Mouse (Mus musculus): ENCODE data around the gene Cep128.

DNA sequence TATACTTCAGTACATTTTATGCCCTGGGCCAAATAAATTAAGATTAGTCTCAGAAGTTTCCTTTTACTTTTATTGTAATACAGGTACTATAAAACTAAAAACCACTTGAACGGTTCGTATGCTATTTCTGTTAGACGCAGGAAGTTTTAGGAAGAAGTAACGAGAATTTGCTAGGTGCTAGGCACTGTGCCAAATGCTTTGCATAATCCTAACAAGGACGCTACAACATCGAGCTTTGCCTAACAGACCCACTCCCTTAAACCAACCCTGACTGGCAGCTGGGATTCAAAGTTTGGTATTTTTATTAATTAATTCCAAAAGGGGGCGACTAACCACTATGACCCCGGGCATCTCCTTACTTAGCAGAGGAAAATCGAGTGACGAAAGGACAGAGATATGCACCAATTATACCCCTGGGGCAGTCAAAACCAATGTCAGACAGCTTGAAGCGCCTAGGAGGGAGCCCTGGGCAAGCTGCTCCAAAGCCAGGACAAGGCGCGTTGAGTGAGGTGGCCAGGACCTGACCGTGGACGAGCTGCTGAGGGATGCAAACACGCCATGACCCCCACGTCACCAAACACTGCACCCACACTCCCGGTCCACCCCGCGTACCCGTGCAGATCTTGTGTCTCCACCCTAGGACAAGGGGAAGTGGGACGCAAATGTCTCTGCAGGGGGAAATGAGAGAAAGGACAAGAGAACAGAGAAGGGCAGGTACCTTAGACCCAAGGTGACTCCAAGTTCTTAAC lies 519 bp downstream of the Cep128 start:
- TF ChIP-seq POLR2A (IDR thresholded peaks at IDR 0.05; ENCODE audit: insufficient read depth, low read depth, low read length) (no peak), CTCF (IDR thresholded peaks at IDR 0.05; ENCODE audit: insufficient read depth, low read depth, low read length) (no peak)
